Mouse (Mus musculus) hindbrain, embryonic 16.5 days (tissue): Measurements from ENCODE around the gene Rasa3. TPM values are rescaled to one million over a fixed set of nuclear protein-coding genes. Genes with fewer than 3 reads are reported as not detected.

Source experiments
- ATAC-seq: fragments of 200-750 bp; cut with Nextera tagmentation; 2 replicates; pipeline ENCODE4 v1.8.0; 2017; ENCODE audit warnings: moderate TSS enrichment, moderate library complexity
- H3K27ac ChIP-seq: fragments of 300-500 bp; sonication (generic); 2 replicates; pipeline ENCODE4 v1.5.1; 2014; ENCODE audit warnings: low read depth, mild to moderate bottlenecking, control low read depth, low read length, moderate library complexity
- H3K27me3 ChIP-seq: fragments of 300-500 bp; sonication (generic); replicated peaks from 2 replicates; pipeline ENCODE4 v1.6.1; 2014; ENCODE audit warnings: low read length; ENCODE audit not compliant: control insufficient read depth, insufficient read depth
- H3K36me3 ChIP-seq: fragments of 300-500 bp; sonication (generic); 2 replicates; pipeline ENCODE4 v1.6.1; 2014; ENCODE audit warnings: mild to moderate bottlenecking, low read length, moderate library complexity, mixed read lengths; ENCODE audit not compliant: control insufficient read depth, insufficient read depth
- H3K4me1 ChIP-seq: fragments of 300-500 bp; sonication (generic); 2 replicates; pipeline ENCODE4 v1.6.1; 2014; ENCODE audit warnings: low read depth, low read length; ENCODE audit not compliant: control insufficient read depth, insufficient read depth
- H3K4me2 ChIP-seq: fragments of 300-500 bp; sonication (generic); 2 replicates; pipeline ENCODE4 v1.6.1; 2014; ENCODE audit warnings: mild to moderate bottlenecking, low read length, control low read depth, moderate library complexity
- H3K4me3 ChIP-seq: fragments of 300-500 bp; sonication (generic); 2 replicates; pipeline ENCODE4 v1.5.1; 2014; ENCODE audit warnings: mild to moderate bottlenecking, low read length, control low read depth, moderate library complexity
- H3K9ac ChIP-seq: fragments of 300-500 bp; sonication (generic); 2 replicates; pipeline ENCODE4 v1.6.1; 2014; ENCODE audit warnings: low read depth, mild to moderate bottlenecking, control low read depth, low read length, moderate library complexity
- H3K9me3 ChIP-seq: fragments of 300-500 bp; sonication (generic); 2 replicates; pipeline ENCODE4 v1.6.1; 2014; ENCODE audit warnings: mild to moderate bottlenecking, low read length, moderate library complexity; ENCODE audit not compliant: control insufficient read depth
- WGBS: fragments of 180-500 bp; shearing (Covaris S2); extraction: QIAGEN DNeasy Blood & Tissue Kit; methylation state at CpG from one replicate; pipeline ENCODE4 v1.1.7; 2014; 5-methylcytosine and 5-hydroxymethylcytosine counted together
- polyA plus RNA-seq: library from polyadenylated mRNA; unstranded; fragments of >200 nt; fragmentation: Nextera tagmentation; extraction: Ambion mirVana; gene quantifications from 2 replicates; pipeline ENCODE4 v1.2.1, GENCODE M21; 2015

Rasa3 gene
- polyA plus RNA-seq, 1 experiment from 2014 or later = 43.5 TPM

DNA sequence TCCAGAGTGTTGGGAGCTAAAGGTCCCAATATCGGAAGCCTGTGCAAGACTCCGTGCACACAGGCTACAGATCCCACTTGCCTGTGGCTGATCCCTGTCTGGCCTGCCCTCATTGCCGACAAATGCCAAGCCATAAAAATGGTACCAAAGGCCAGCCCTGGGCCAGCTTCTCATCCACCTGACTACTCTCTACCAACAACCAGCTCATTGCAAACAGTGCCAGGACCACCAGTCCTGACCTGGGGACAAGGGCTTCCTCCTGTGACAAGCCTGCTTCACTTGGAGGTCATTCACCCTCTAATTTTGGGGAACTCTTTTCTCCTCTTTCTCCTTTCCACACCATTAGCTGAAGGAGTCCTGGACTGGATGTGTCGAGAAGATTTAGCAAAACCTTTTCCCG is 29.8 kb downstream of the Rasa3 start:
- no peaks in the 10 kb centered on the region for H3K27me3 ChIP-seq
- H3K36me3 ChIP-seq = no peaks in the 10 kb centered on the region
- H3K27ac ChIP-seq = no peak overlapping the region
- ATAC-seq = no peak
- no peak overlapping the region for H3K9ac ChIP-seq
- WGBS = 81% methylated on average over 5 of the region's 5 CpGs
- H3K4me2 ChIP-seq = no peak overlapping the region
- no peak overlapping the region for H3K4me3 ChIP-seq
- H3K4me1 ChIP-seq = peaks cover 49% of the 10 kb centered on the region
- no peaks in the 10 kb centered on the region for H3K9me3 ChIP-seq

DNA sequence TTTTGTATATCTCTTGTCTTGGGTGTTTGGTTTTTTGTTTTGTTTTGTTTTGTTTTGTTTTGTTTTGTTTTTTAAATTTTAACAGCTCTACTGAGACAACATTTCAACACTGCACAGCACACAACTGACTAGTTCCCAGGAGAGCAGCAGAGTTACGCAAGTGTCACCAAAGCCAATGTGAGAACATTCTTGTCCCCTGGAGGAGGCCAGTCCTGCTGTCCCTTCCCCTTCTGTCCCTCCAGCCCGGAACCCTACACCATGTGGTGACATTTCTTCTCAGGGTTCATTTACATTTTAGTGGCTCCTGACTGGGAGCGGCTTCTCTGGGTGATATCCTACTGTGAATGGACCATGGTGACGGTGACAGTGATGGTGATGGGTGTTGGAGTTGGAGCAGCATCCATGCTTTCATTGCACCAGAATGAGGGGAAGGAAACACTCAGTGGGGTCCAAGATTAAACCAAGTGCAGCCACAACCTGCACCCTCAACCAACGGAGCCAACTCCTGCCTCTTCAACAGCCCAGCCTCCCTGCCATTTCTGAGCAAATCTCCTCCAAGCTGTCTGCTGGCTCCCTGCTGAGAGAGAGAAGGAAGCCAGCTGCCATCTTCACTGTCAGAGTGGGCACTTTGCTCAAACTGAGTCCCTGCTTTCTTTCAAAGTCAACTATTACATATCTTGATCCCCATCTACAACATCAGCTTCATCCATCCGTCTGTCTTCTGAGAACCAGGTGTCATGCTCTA is 32.3 kb downstream of the Rasa3 start:
- Histone ChIP-seq H3K36me3 (no peaks in the 10 kb centered on the region), H3K9me3 (no peaks in the 10 kb centered on the region), H3K27ac (peak overlapping the region; percentile 77), H3K27me3 (no peaks in the 10 kb centered on the region), H3K4me2 (no peak overlapping the region), H3K4me3 (no peak overlapping the region), H3K4me1 (peaks cover 55% of the 10 kb centered on the region), H3K9ac (no peak overlapping the region)
- 45% methylated on average over 6 of the region's 6 CpGs for WGBS
- ATAC-seq = no peak

DNA sequence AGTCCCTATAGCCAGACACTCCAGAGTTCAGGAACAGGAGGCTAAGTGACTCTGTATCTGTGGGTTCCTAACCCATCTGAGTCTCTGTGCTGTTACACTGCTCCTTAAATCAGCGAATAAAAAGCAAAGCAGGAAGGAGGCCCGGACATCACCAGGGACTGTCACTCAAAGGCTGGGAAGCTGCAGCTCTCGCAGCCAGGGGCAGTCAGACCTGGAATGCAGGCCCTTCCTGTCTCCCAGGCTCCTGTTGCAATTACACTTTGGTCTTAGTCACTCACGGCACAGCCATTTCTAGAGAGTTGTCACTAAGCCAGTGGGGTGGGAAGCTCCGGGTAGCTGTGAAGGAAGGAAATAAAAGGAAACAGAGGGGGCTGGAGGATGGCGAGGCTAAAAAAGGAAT is 33.2 kb downstream of the Rasa3 start:
- ATAC-seq = peak; percentile 22; the same call in 1 of the 2 replicates
- H3K9me3 ChIP-seq = no peaks in the 10 kb centered on the region
- peak overlapping the region; percentile 77 for H3K27ac ChIP-seq
- no peaks in the 10 kb centered on the region for H3K27me3 ChIP-seq
- H3K4me3 ChIP-seq = no peak overlapping the region
- H3K36me3 ChIP-seq = no peaks in the 10 kb centered on the region
- 11% methylated on average over 6 of the region's 6 CpGs for WGBS
- H3K4me2 ChIP-seq = peak overlapping the region; percentile 12
- H3K9ac ChIP-seq = peak overlapping the region; percentile 45
- H3K4me1 ChIP-seq = peaks cover 47% of the 10 kb centered on the region

DNA sequence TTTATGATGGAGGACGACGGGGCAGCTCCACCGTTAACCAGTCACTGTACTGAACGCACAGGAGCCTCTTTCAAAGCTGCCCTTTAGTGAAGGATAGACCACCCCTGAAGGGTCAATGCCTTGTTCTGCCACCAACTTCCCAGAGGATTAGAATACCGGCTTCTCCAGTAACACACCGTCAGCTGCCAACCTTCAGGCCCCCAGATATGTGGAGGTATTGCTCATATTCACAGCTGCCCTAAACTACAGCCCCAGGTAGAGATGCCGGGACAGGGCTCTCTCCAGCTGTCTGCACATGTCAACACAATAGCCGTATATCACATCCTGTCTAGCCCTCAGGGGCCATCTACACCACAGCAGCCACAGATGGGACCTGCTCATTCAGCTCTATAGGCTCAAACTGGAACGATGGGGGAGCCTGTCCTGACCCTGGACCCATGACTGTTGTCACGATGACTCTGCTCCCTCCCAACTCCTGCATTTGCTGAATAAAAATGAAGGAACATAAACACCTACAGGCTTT is 34.7 kb downstream of the Rasa3 start:
- ATAC-seq = no peak
- WGBS = 68% methylated on average over 10 of the region's 10 CpGs
- H3K36me3 ChIP-seq = no peaks in the 10 kb centered on the region
- H3K4me3 ChIP-seq = no peak overlapping the region
- H3K4me2 ChIP-seq = no peak overlapping the region
- peaks cover 36% of the 10 kb centered on the region for H3K4me1 ChIP-seq
- no peak overlapping the region for H3K27ac ChIP-seq
- H3K9me3 ChIP-seq = no peaks in the 10 kb centered on the region
- no peak overlapping the region for H3K9ac ChIP-seq
- no peaks in the 10 kb centered on the region for H3K27me3 ChIP-seq

GRCm38 (mm10) chr8:13641206-13641605 is 36.2 kb downstream of the Rasa3 start:
- H3K36me3 ChIP-seq = no peaks in the 10 kb centered on the region
- no peaks in the 10 kb centered on the region for H3K27me3 ChIP-seq
- no peak for ATAC-seq
- no peak overlapping the region for H3K27ac ChIP-seq
- H3K9me3 ChIP-seq = no peaks in the 10 kb centered on the region
- peaks cover 36% of the 10 kb centered on the region for H3K4me1 ChIP-seq
- H3K4me3 ChIP-seq = no peak overlapping the region
- H3K4me2 ChIP-seq = no peak overlapping the region
- 54% methylated on average over 9 of the region's 9 CpGs for WGBS
- H3K9ac ChIP-seq = no peak overlapping the region

DNA sequence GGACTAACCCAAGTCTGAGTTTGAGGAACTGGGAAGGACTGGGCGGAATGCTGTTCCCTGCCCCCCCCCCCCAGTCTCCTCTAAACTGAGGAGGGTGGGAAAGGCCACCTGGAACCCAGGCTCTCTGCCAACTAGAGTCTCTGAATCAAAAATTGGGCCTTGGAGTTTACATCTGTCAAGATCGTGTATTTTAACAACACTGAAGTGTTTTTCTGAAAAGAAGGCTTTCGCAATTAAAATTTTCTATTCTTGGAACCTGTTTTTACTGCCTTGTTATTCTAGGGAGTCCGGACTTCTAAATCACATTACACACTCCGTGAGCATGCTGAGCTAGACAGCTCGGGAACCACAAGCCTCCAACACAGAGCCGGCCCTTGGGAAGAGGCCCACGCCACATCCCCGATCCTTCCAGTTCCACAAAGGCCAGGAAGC is 36.9 kb downstream of the Rasa3 start:
- WGBS = 34% methylated on average over 9 of the region's 9 CpGs
- Histone ChIP-seq H3K27ac (peak overlapping the region; percentile 68), H3K4me1 (peaks cover 33% of the 10 kb centered on the region), H3K4me3 (no peak overlapping the region), H3K27me3 (no peaks in the 10 kb centered on the region), H3K4me2 (no peak overlapping the region; the same call in 1 of the 2 replicates), H3K9ac (no peak overlapping the region), H3K9me3 (no peaks in the 10 kb centered on the region), H3K36me3 (no peaks in the 10 kb centered on the region)
- 0 out of 2 replicates have a peak, but pooled peaks have one; percentile 53 for ATAC-seq

DNA sequence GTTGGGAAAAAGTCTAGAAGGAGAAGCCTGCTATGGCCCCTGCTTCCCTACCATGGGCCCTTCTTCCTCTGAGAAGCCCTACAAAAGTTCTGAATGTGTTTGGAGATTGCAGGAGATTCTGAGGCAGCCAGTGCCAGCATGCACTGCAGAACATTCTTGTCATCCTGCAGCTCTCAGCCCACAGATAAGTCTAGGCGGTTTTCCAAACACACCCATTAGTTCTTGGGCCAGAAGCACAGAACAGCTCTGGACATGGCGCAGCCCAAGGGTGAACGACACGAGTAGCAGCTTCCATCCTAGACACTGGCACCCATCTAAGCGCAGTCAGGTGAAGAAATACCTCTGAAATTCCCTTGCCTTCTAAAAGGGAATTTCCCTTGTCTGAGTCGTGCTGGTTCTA is 44.3 kb downstream of the Rasa3 start:
- no peak overlapping the region for H3K4me2 ChIP-seq
- 92% methylated on average over 6 of the region's 6 CpGs for WGBS
- H3K4me3 ChIP-seq = no peak overlapping the region
- H3K27me3 ChIP-seq = no peaks in the 10 kb centered on the region
- 0 out of 2 replicates have a peak, but pooled peaks cover 2% of the 10 kb centered on the region for H3K9me3 ChIP-seq
- no peak overlapping the region for H3K9ac ChIP-seq
- no peak overlapping the region for H3K27ac ChIP-seq
- peaks cover 2% of the 10 kb centered on the region; the same call in 1 of the 2 replicates for H3K4me1 ChIP-seq
- H3K36me3 ChIP-seq = peaks cover 2% of the 10 kb centered on the region; the same call in 1 of the 2 replicates
- no peak for ATAC-seq

- H3K27me3 ChIP-seq = no peaks in the 10 kb centered on the region
- 0 out of 2 replicates have a peak, but pooled peaks cover 2% of the 10 kb centered on the region for H3K9me3 ChIP-seq
- H3K4me3 ChIP-seq = no peak overlapping the region
- H3K4me2 ChIP-seq = no peak overlapping the region
- H3K9ac ChIP-seq = no peak overlapping the region
- peaks cover 2% of the 10 kb centered on the region; the same call in 1 of the 2 replicates for H3K4me1 ChIP-seq
- ATAC-seq = no peak
- H3K27ac ChIP-seq = no peak overlapping the region
- peaks cover 3% of the 10 kb centered on the region for H3K36me3 ChIP-seq
- 86% methylated on average over 6 of the region's 6 CpGs for WGBS
These were observed 45.1 kb downstream of the Rasa3 start for GRCm38 (mm10) chr8:13632309-13632708.

DNA sequence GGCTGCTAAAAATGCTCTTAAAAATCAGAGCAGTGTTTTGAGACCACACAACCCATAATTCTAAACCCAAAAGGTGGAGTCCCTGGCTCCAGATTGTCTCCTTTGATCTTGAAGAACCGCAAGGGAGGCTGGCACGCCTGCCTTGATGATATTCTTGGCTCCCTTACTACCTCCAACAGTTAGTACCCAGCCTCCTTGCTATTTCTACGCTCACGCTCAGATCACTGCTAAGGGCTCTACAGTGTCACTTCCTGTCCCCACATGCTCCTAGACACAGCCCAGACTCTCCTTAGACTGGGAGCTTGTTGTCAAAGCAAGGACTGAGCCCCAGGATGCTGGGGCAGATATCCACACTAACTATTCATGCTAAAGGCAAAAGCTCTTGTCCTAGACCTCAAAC is 46.6 kb downstream of the Rasa3 start:
- H3K4me3 ChIP-seq = no peak overlapping the region
- no peak overlapping the region for H3K9ac ChIP-seq
- no peaks in the 10 kb centered on the region for H3K27me3 ChIP-seq
- 67% methylated on average over 4 of the region's 4 CpGs for WGBS
- H3K4me1 ChIP-seq = peaks cover 2% of the 10 kb centered on the region; the same call in 1 of the 2 replicates
- ATAC-seq = no peak
- H3K4me2 ChIP-seq = no peak overlapping the region
- H3K36me3 ChIP-seq = peaks cover 6% of the 10 kb centered on the region
- H3K9me3 ChIP-seq = 0 out of 2 replicates have a peak, but pooled peaks cover 2% of the 10 kb centered on the region
- H3K27ac ChIP-seq = no peak overlapping the region
